Mouse (Mus musculus) MEL (cell line): ENCODE measurements around the gene Il31. TPM values are rescaled to one million over a fixed set of nuclear protein-coding genes. Genes with fewer than 3 reads are reported as not detected.
A peak's percentile ranks its signal among the peaks of the same experiment; 100 is the strongest.

ENCODE experiments used
- DNase-seq: peaks from one replicate; pipeline ENCODE4 v3.0.0; 2011; ENCODE audit warnings: low read depth, low spot score
- H3K27ac ChIP-seq: 2 replicates; pipeline ENCODE4 v1.5.1; 2012; ENCODE audit warnings: low read depth, mild to moderate bottlenecking, control low read depth, low read length, moderate library complexity; ENCODE audit not compliant: control insufficient read depth
- H3K27me3 ChIP-seq, 2 experiments: fragments of 150-350 bp in 1 of 2; sonication (generic) in 1 of 2; 2 replicates each; pipeline ENCODE4 v1.6.1; 2012; ENCODE audit warnings: low read length in 2 of 2, mild to moderate bottlenecking in 2 of 2, improper control_type of control experiment in 1 of 2, moderate library complexity in 1 of 2; ENCODE audit not compliant: insufficient read depth in 2 of 2, control insufficient read depth in 1 of 2
- H3K36me3 ChIP-seq, 2 experiments: 2 replicates each; pipeline ENCODE4 v1.6.1; 2012 to 2014; ENCODE audit warnings: low read length in 2 of 2, improper control_type of control experiment in 1 of 2, inconsistent platforms in 1 of 2, mild to moderate bottlenecking in 1 of 2; ENCODE audit not compliant: insufficient read depth in 2 of 2, control insufficient read depth in 1 of 2
- H3K4me1 ChIP-seq, 2 experiments: fragments of 150-350 bp in 1 of 2; sonication (generic) in 1 of 2; 2 replicates each; pipeline ENCODE4 v1.6.1; 2012; ENCODE audit warnings: low read length in 2 of 2, improper control_type of control experiment in 1 of 2, mild to moderate bottlenecking in 1 of 2; ENCODE audit not compliant: insufficient read depth in 2 of 2, control insufficient read depth in 1 of 2
- H3K4me3 ChIP-seq, 2 experiments: fragments of 150-350 bp in 1 of 2; sonication (generic) in 1 of 2; 2 replicates each; pipeline ENCODE4 v1.5.1; 2012; ENCODE audit warnings: low read depth in 2 of 2, low read length in 2 of 2, mild to moderate bottlenecking in 2 of 2, moderate library complexity in 2 of 2, control low read depth in 1 of 2, improper control_type of control experiment in 1 of 2; ENCODE audit not compliant: control insufficient read depth in 1 of 2, insufficient read depth in 1 of 2
- H3K79me2 ChIP-seq: 2 replicates; pipeline ENCODE4 v1.6.1; 2012; ENCODE audit warnings: mild to moderate bottlenecking, low read length, moderate library complexity; ENCODE audit not compliant: control insufficient read depth, poor library complexity, insufficient read depth
- H3K9ac ChIP-seq: 2 replicates; pipeline ENCODE4 v1.6.1; 2012; ENCODE audit warnings: low read depth, mild to moderate bottlenecking, control low read depth, low read length, moderate library complexity; ENCODE audit not compliant: control insufficient read depth, poor library complexity, severe bottlenecking
- H3K9me3 ChIP-seq: fragments of 150-350 bp; sonication (generic); replicated peaks from 2 replicates; pipeline ENCODE4 v1.6.1; 2012; ENCODE audit warnings: mild to moderate bottlenecking, low read length, improper control_type of control experiment, moderate library complexity; ENCODE audit not compliant: insufficient read depth
- BHLHE40 ChIP-seq: IDR thresholded peaks from 2 replicates; pipeline ENCODE4 v1.6.1; 2012; ENCODE audit warnings: low read depth, mild to moderate bottlenecking, inconsistent platforms, low read length, improper control_type of control experiment, borderline replicate concordance
- CHD1 ChIP-seq: IDR thresholded peaks from 2 replicates; pipeline ENCODE4 v1.6.1; 2012; ENCODE audit warnings: low read depth, mild to moderate bottlenecking, inconsistent platforms, low read length, improper control_type of control experiment
- CHD2 ChIP-seq: IDR thresholded peaks from 2 replicates; pipeline ENCODE4 v1.6.1; 2011; ENCODE audit warnings: low read length, improper control_type of control experiment
- CTCF ChIP-seq, 3 experiments: IDR thresholded peaks in 2 of 3; conservative IDR thresholded peaks in 1 of 3; 2 replicates each; pipeline ENCODE4 v1.5.1; 2011 to 2012; ENCODE audit warnings: low read length in 3 of 3, low read depth in 2 of 3, mild to moderate bottlenecking in 2 of 3, improper control_type of control experiment in 1 of 3, inconsistent platforms in 1 of 3, mixed read lengths in 1 of 3, moderate library complexity in 1 of 3; ENCODE audit not compliant: control insufficient read depth in 1 of 3, insufficient read depth in 1 of 3, poor library complexity in 1 of 3, severe bottlenecking in 1 of 3
- ELF1 ChIP-seq: IDR thresholded peaks from 2 replicates; pipeline ENCODE4 v1.6.1; 2014; ENCODE audit warnings: low read depth, mild to moderate bottlenecking, inconsistent platforms, low read length, improper control_type of control experiment, moderate library complexity
- EP300 ChIP-seq, 2 experiments: IDR thresholded peaks; 2 replicates each; pipeline ENCODE4 v1.6.1; 2011; ENCODE audit warnings: improper control_type of control experiment in 2 of 2, low read length in 2 of 2, low read depth in 1 of 2, mild to moderate bottlenecking in 1 of 2
- ETS1 ChIP-seq: IDR thresholded peaks from 2 replicates; pipeline ENCODE4 v1.6.1; 2012; ENCODE audit warnings: low read depth, mild to moderate bottlenecking, inconsistent platforms, low read length, improper control_type of control experiment, moderate library complexity
- GABPA ChIP-seq: IDR thresholded peaks from 2 replicates; pipeline ENCODE4 v1.6.1; 2012; ENCODE audit warnings: low read depth, mild to moderate bottlenecking, inconsistent platforms, low read length, improper control_type of control experiment, moderate library complexity
- GATA1 ChIP-seq: IDR thresholded peaks from 2 replicates; pipeline ENCODE4 v1.6.1; 2011; ENCODE audit warnings: low read depth, low read length, improper control_type of control experiment
- HCFC1 ChIP-seq: IDR thresholded peaks from 2 replicates; pipeline ENCODE4 v1.6.1; 2012; ENCODE audit warnings: low read depth, mild to moderate bottlenecking, inconsistent platforms, low read length, improper control_type of control experiment, moderate library complexity
- JUND ChIP-seq: IDR thresholded peaks from 2 replicates; pipeline ENCODE4 v1.6.1; 2011; ENCODE audit warnings: low read depth, mild to moderate bottlenecking, improper control_type of control experiment, low read length
- MAFK ChIP-seq: IDR thresholded peaks from 2 replicates; pipeline ENCODE4 v1.6.1; 2011; ENCODE audit warnings: low read depth, mild to moderate bottlenecking, low read length, improper control_type of control experiment, borderline replicate concordance
- MAX ChIP-seq: IDR thresholded peaks from 2 replicates; pipeline ENCODE4 v1.6.1; 2011; ENCODE audit warnings: low read length, improper control_type of control experiment
- MAZ ChIP-seq: IDR thresholded peaks from 2 replicates; pipeline ENCODE4 v1.6.1; 2012; ENCODE audit warnings: low read depth, mild to moderate bottlenecking, inconsistent platforms, low read length, improper control_type of control experiment
- MEF2A ChIP-seq: IDR thresholded peaks from 2 replicates; pipeline ENCODE4 v1.6.1; 2014; ENCODE audit warnings: low read depth, mild to moderate bottlenecking, inconsistent platforms, low read length, improper control_type of control experiment; ENCODE audit not compliant: poor library complexity, insufficient replicate concordance, severe bottlenecking; ENCODE audit errors: extremely low read depth
- MXI1 ChIP-seq: IDR thresholded peaks from 2 replicates; pipeline ENCODE4 v1.6.1; 2011; ENCODE audit warnings: mild to moderate bottlenecking, low read depth, low read length, improper control_type of control experiment
- MYC ChIP-seq: IDR thresholded peaks from 2 replicates; pipeline ENCODE4 v1.6.1; 2011; ENCODE audit warnings: low read depth, mild to moderate bottlenecking, low read length, improper control_type of control experiment, moderate library complexity
- NELFE ChIP-seq: IDR thresholded peaks from 2 replicates; pipeline ENCODE4 v1.6.1; 2011; ENCODE audit warnings: low read depth, low read length, improper control_type of control experiment
- POLR2A ChIP-seq, 2 experiments: IDR thresholded peaks; 2 replicates each; pipeline ENCODE4 v1.6.1; 2011 to 2012; ENCODE audit warnings: low read length in 2 of 2, mild to moderate bottlenecking in 2 of 2, control low read depth in 1 of 2, improper control_type of control experiment in 1 of 2, low read depth in 1 of 2, moderate library complexity in 1 of 2; ENCODE audit not compliant: control insufficient read depth in 1 of 2, insufficient read depth in 1 of 2, poor library complexity in 1 of 2
- POLR2AphosphoS2 ChIP-seq: IDR thresholded peaks from 2 replicates; pipeline ENCODE4 v1.6.1; 2011; ENCODE audit warnings: low read length, improper control_type of control experiment
- POLR2AphosphoS5 ChIP-seq: IDR thresholded peaks from 2 replicates; pipeline ENCODE4 v1.6.1; 2012; ENCODE audit warnings: low read depth, borderline replicate concordance, mild to moderate bottlenecking, inconsistent platforms, low read length, moderate library complexity, mixed read lengths
- RCOR1 ChIP-seq: IDR thresholded peaks from 2 replicates; pipeline ENCODE4 v1.6.1; 2012; ENCODE audit warnings: low read depth, mild to moderate bottlenecking, inconsistent platforms, low read length, improper control_type of control experiment
- SIN3A ChIP-seq: IDR thresholded peaks from 2 replicates; pipeline ENCODE4 v1.6.1; 2012; ENCODE audit warnings: low read length, improper control_type of control experiment, inconsistent platforms
- SMC3 ChIP-seq: IDR thresholded peaks from 2 replicates; pipeline ENCODE4 v1.6.1; 2011; ENCODE audit warnings: low read depth, low read length, improper control_type of control experiment
- TBP ChIP-seq: IDR thresholded peaks from 2 replicates; pipeline ENCODE4 v1.8.0; 2011; ENCODE audit warnings: low read depth, low read length, improper control_type of control experiment
- TCF12 ChIP-seq: IDR thresholded peaks from 2 replicates; pipeline ENCODE4 v1.6.1; 2014; ENCODE audit warnings: low read depth, mild to moderate bottlenecking, inconsistent platforms, low read length, improper control_type of control experiment, moderate library complexity
- UBTF ChIP-seq: IDR thresholded peaks from 2 replicates; pipeline ENCODE4 v1.6.1; 2012; ENCODE audit warnings: low read depth, mild to moderate bottlenecking, inconsistent platforms, low read length, improper control_type of control experiment, moderate library complexity, borderline replicate concordance; ENCODE audit not compliant: insufficient read depth
- USF2 ChIP-seq, 2 experiments: IDR thresholded peaks; 2 replicates each; pipeline ENCODE4 v1.6.1; 2011 to 2012; ENCODE audit warnings: improper control_type of control experiment in 2 of 2, low read length in 2 of 2, borderline replicate concordance in 1 of 2, inconsistent platforms in 1 of 2, low read depth in 1 of 2, mild to moderate bottlenecking in 1 of 2; ENCODE audit not compliant: insufficient read depth in 1 of 2
- ZC3H11A ChIP-seq: IDR thresholded peaks from 2 replicates; pipeline ENCODE4 v1.6.1; 2012; ENCODE audit warnings: low read depth, mild to moderate bottlenecking, inconsistent platforms, low read length, improper control_type of control experiment
- ZNF384 ChIP-seq: IDR thresholded peaks from 2 replicates; pipeline ENCODE4 v1.6.1; 2012; ENCODE audit warnings: low read depth, mild to moderate bottlenecking, inconsistent platforms, low read length, improper control_type of control experiment
- polyA plus RNA-seq, 2 experiments: library from polyadenylated mRNA; stranded (reverse) in 1 of 2; unstranded in 1 of 2; fragments of >175 nt in 1 of 2; fragments of >200 nt in 1 of 2; gene quantifications; 2 replicates each; pipeline versions ENCODE4 v1.2.1 to v1.2.4; 2012; ENCODE audit warnings: low replicate concordance in 2 of 2, low read depth in 1 of 2; ENCODE audit not compliant: insufficient read length in 2 of 2, insufficient read depth in 1 of 2, missing spikeins in 1 of 2
- total RNA-seq: library from RNA; depleted of rRNA; stranded (reverse); fragments of 300-350 nt; gene quantifications from 2 replicates; pipeline ENCODE4 v1.2.3, GENCODE M21; 2012

Il31 gene
- total and polyA plus RNA-seq, 3 experiments, result not detected

DNA sequence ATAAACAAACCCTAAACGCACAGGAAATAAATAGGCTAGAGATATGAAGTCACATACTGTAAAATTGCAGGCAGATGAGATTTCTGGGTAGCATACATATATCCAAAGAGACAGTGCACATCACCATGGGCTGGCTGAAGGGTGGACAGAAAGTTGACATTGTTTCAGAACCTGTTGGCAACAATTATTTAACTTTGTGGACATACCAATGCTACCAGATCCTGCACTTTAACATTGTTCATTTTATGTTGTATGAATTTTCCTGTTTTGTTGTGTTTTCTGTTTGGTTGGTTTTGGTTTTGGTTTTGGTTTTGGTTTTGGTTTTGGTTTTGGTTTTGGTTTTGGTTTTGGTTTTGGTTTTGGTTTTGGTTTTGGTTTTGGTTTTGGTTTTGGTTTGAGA lies 24.7 kb downstream of the Il31 start:
- no peak overlapping the region for H3K4me3 ChIP-seq
- no peak for TF ChIP-seq CHD2
- no peak for TF ChIP-seq HCFC1
- TF ChIP-seq NELFE, result no peak
- no peak for TF ChIP-seq ZC3H11A
- no peak for TF ChIP-seq MAX
- TF ChIP-seq, all 39 proteins: peak for 0
- no peak for DNase-seq
- H3K27me3 ChIP-seq, result no peaks in the 10 kb centered on the region
- peaks cover 0 to 8% of the 10 kb centered on the region in 2 experiments; a peak in 2 of 4 replicates for H3K36me3 ChIP-seq
- H3K4me1 ChIP-seq, result peaks cover 4 to 9% of the 10 kb centered on the region in 2 experiments
- H3K27ac ChIP-seq, result no peak overlapping the region
- no peaks in the 10 kb centered on the region for H3K79me2 ChIP-seq
- H3K9me3 ChIP-seq, result no peaks in the 10 kb centered on the region
- no peak overlapping the region for H3K9ac ChIP-seq

DNA sequence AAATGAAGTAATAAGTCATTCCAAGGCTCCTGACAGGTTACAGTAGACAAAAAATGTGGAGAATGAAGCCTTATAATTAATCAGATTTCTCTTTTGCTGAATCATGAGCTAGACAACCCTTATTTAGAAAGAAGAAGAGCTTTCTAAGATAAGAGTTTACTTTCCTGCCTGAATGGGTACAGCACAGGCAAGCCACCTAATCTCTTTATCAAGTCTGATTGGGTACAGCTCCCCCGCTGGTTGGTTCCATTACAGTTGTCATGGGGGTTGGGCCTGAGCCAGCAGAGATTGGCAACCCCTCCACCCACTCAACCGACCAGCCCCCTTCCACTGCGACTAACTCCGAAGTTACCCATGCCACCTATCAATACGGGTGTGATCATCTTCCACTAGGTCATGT lies 27.9 kb downstream of the Il31 start:
- Histone ChIP-seq H3K4me3 (no peak overlapping the region), H3K36me3 (peaks cover 0 to 8% of the 10 kb centered on the region in 2 experiments; a peak in 2 of 4 replicates), H3K79me2 (no peaks in the 10 kb centered on the region), H3K4me1 (peaks cover 4 to 9% of the 10 kb centered on the region in 2 experiments), H3K27me3 (no peaks in the 10 kb centered on the region), H3K9me3 (no peaks in the 10 kb centered on the region), H3K27ac (no peak overlapping the region), H3K9ac (no peak overlapping the region)
- TF ChIP-seq MAX (no peak), RCOR1 (peak; percentile 92), CTCF (IDR thresholded peaks at IDR 0.05 in 2 of 3, conservative IDR thresholded peaks at IDR 0.05 in 1 of 3; ENCODE audit: control insufficient read depth in 1 of 3, insufficient read depth in 1 of 3, low read depth in 2 of 3, low read length in 3 of 3, poor library complexity in 1 of 3, severe bottlenecking in 1 of 3) (no peak), POLR2A (IDR thresholded peaks at IDR 0.05; ENCODE audit: control insufficient read depth in 1 of 2, insufficient read depth in 1 of 2, low read depth in 1 of 2, low read length in 2 of 2, poor library complexity in 1 of 2) (no peak), ELF1 (no peak), USF2 (IDR thresholded peaks at IDR 0.05; ENCODE audit: borderline replicate concordance in 1 of 2, insufficient read depth in 1 of 2, low read depth in 1 of 2, low read length in 2 of 2) (no peak), ZNF384 (no peak), CHD1 (no peak), JUND (no peak), POLR2AphosphoS2 (no peak), MAFK (peak; percentile 41; the same call in 1 of the 2 replicates), MXI1 (no peak), EP300 (IDR thresholded peaks at IDR 0.05; ENCODE audit: low read depth in 1 of 2, low read length in 2 of 2) (peak; percentile 53), TCF12 (peak; percentile 8; the same call in 1 of the 2 replicates), HCFC1 (no peak), SMC3 (no peak; the same call in 1 of the 2 replicates), TBP (no peak), POLR2AphosphoS5 (no peak), BHLHE40 (no peak), GABPA (peak; percentile 41; the same call in 1 of the 2 replicates), GATA1 (peak; percentile 79), ETS1 (peak; percentile 71), UBTF (no peak), SIN3A (peak; percentile 34; the same call in 1 of the 2 replicates), MYC (no peak), MAZ (0 out of 2 replicates have a peak, but pooled peaks have one; percentile 20), MEF2A (peak; percentile 83; the same call in 1 of the 2 replicates)
- peak; percentile 49 for DNase-seq
